Mouse (Mus musculus) frontal cortex, postnatal 10 days (tissue): ENCODE data around the gene Pnpla5.
"Not testable (repeated sequence)": the region's sequence is repeated elsewhere in the genome, so short reads cannot be mapped to it uniquely, and the experiment has no call there.

Experiments
- DNase-seq, 2 experiments: peaks; one replicate each; pipeline ENCODE4 v3.0.0; 2022; ENCODE audit warnings: low spot score in 2 of 2, mixed read lengths in 1 of 2

Gene Pnpla5

DNA sequence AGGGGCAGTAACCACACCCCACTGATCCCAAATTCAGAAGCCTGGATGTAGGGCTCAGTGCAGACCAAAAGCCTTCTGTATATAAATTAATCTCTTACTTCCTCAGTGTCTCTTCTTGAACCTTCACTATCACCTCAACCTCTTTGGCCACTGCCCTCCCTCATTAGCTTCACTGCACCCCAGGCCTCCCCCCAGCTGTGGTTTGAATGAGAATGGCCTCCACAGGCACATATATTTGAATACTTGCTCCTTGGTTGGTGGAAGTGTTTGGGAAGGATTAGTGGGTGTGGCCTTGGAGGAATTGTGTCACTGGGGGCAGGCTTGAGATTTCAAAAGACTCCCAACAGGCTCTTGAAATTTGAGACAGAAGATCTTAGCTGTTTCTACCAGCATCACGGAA is 6.5 kb downstream of the Pnpla5 start:
- DNase-seq: no peak

DNA sequence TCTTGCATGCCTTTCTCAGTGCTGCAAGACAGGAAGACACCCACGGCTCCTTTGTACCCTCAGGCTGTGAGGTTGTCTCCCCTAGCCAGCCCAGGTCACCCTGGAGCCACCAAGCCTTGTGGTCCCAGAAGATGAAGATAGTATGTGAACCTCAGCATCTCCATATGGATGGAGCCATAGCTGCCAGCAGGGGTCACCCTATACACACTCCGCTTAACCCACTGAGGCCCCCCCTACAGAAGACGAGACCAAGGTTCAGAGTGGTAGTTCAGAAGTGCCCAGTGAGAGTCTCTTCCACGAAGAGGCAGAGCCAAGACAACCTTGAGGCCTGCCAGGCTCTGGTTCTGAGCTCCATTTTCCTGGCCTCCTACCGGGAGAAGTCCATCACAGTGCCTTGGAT is 7.2 kb downstream of the Pnpla5 start:
- no peak for DNase-seq

GRCm38 (mm10) chr15:84113873-84114272 is 9.1 kb downstream of the Pnpla5 start:
- DNase-seq: no peak

DNA sequence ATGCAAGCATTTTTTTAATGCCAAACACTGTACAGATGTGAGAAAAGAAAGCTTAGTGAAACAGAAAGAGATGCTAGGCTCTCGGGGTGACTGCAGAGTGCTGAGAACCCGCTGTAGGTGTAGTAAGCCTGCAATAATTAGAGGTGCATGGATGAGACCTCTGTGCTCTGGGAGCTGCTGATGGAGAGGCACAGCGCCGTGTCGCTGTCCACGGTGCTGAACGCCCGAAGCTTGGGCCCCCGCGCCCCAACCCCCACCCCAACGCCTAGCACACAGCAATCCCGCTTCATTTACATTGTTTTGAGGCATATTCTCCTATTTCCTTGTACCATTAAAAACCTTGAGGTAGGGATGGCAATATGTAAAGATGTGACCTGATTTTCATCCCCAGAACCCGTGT is 14.1 kb downstream of the Pnpla5 start:
- DNase-seq: no peak

- DNase-seq: no peak
Observed at GRCm38 (mm10) chr15:84105924-84106500, 17.0 kb downstream of the Pnpla5 start.

DNA sequence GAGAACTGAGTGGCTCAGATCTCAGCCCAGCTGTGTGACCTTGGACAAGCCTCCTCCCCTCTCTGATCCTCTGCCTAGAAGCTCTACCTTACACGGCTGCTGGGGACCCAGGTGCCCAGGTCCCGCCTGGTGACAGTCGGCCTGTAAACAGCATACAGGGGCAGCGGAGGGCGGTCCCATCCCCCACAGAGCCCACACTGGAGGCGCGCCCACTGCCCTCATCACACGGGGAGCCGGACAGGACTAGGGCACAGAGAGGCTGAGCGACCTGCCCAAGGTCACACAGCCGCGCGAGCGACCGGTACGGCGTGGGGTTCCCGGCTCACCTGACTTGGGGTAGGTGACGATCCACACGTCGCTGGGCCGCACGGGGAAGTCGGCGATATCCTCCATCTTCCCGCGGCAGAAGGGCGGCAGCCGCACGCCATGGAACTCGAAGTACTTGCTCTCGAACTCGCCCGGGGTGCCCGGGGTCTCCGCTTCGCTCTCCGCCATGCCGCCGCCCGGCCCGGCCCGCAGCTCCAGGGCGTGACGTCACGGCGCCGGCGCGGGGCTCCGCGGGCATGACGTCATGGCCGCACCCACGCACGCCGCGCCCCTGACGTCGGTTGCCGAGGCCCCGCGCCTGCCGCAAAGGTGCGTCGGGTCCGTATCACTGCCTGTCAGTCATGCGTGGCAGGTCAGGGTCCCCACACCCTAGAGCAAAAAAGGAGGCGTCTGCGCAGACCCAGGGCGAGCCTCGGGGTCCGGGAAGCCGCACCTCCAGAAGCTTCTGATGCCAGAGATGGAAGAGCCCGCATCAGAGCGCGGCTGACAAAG is 17.7 kb downstream of the Pnpla5 start, which contains the start of gene Sult4a1:
Sult4a1 (minus strand) TSS at position 650 of the 819 bp plus-strand sequence.
- peak; percentile 40 to 61 for DNase-seq

GRCm38 (mm10) chr15:84104626-84105025 is 18.3 kb downstream of the Pnpla5 start:
- peak in 1 of 2 experiments; percentile 31 for DNase-seq

DNA sequence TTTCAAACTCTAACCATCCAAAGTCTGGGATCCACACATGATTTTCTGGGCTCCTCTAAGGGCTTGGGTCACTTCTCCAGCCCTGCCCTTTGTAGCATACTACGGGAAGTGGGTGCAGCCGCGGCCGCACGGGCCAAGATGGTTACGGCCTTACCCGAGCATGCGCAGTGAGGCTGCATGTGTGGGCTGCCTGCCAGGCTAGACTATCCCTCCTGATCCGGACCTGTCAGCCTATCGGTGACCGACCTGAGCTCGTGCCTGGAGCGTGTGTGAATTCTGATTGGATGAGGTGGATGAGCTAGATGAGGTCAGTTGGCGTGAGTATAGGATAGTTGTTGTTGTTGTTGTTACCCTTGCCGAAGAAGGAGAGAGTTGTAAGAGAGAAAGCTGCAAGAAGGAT is 25.4 kb downstream of the Pnpla5 start:
- not testable (repeated sequence) for DNase-seq

GRCm38 (mm10) chr15:84096051-84096450 is 26.9 kb downstream of the Pnpla5 start:
- DNase-seq: no peak

DNA sequence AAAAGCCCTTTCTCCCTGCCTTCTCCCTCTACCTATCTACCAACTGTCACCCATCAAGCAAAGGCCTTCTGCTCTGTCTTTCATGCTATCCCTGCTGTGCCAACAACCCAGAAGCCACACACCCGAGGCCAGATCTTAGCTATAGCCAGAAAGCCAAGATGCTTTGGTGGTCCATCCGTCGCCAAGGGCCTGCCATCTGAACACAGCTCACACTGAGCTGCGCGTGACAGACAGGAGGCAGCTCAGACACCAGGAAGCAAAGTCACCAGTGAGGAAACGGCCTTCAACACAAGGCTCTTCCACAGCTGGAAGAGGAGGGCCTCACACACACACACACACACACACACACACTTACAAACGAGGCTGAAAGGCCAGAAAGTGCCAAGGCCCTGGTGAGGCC is 28.1 kb downstream of the Pnpla5 start:
- no peak for DNase-seq

- no peak for DNase-seq
Observed at GRCm38 (mm10) chr15:84086775-84087174, 36.2 kb downstream of the Pnpla5 start.

GRCm38 (mm10) chr15:84086364-84086763 is 36.6 kb downstream of the Pnpla5 start:
- DNase-seq: no peak

DNA sequence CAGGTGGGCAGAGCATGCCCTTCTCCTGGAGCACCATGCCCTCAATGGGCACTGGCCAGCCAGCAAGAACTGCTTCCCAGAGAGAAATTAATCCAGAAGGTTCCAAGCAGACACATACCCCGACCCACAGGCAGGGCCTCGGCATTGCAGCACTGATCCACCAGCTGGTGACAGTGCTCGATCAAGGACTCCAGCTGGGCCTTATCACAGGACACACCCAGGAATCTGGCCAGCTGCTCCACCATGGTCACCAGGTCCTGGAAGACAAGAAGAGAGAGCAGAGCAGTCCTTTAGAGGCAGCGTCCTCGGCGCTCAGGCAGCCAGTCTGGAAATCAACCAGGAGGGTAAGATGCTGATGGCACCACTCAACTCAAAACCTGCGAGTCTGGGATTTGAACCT is 42.9 kb downstream of the Pnpla5 start:
- no peak for DNase-seq

GRCm38 (mm10) chr15:84079519-84079918 is 43.5 kb downstream of the Pnpla5 start:
- DNase-seq: no peak

DNA sequence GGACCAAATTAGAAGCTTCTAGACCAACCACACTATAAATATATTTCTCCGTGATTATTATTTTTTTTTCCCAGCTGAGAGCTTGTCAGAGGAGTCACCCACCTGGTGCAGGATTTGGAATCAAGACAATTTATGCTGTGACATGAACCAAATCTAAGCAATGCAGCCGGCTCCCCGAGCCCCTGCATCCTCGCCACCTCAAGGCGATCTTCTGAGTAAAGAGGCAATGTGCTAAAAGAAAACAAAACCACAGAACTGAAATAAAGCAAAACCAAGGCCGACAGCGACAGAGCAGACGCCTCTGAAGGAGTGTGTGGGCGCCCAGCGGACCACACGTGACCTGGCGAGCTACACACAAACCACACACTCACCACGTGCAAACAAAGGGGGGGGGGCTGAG is 44.3 kb downstream of the Pnpla5 start:
- no peak for DNase-seq

DNA sequence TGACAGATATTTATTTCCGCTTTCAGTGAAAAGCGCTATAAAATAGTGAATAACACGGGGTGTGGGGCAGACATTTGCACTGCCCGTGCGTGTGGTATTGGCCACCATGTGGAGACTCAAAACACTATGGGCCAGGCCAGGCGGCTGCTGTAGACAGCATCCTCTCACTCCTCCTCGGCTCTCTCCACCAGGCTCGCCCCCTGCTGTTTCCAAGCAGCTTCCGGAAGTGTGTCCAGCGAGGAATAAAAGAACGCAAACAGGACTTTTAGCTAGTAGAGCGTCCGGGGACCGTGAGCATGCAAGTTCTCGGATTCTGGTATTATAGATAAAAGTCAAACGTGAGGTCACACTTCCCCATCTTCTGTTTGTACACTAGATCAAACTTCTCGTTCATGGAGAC is 45.8 kb downstream of the Pnpla5 start:
- no peak for DNase-seq

DNA sequence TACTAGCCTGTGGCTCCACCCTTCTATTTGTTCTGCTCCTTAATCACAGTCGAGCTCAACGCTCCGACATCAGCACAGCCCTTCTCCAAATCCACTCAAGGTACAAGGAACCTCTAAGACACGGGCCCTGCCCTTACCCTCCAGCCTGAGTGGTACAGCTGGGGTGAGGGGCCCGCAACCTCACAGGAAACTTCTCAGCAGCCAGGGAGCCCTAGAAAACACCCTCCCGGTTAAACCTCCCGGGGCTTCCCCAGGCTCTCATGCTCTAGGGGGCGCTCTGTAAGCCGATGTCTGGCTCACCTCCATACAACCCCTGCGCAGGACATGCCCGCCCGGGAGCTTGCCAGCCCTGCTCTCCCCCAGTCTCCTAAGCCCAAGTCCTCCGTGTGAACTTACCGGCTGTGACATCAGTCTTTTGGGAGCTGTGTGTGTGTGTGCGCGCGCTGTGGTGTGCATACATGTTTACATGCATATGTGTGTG is 48.2 kb downstream of the Pnpla5 start:
- DNase-seq: no peak

DNA sequence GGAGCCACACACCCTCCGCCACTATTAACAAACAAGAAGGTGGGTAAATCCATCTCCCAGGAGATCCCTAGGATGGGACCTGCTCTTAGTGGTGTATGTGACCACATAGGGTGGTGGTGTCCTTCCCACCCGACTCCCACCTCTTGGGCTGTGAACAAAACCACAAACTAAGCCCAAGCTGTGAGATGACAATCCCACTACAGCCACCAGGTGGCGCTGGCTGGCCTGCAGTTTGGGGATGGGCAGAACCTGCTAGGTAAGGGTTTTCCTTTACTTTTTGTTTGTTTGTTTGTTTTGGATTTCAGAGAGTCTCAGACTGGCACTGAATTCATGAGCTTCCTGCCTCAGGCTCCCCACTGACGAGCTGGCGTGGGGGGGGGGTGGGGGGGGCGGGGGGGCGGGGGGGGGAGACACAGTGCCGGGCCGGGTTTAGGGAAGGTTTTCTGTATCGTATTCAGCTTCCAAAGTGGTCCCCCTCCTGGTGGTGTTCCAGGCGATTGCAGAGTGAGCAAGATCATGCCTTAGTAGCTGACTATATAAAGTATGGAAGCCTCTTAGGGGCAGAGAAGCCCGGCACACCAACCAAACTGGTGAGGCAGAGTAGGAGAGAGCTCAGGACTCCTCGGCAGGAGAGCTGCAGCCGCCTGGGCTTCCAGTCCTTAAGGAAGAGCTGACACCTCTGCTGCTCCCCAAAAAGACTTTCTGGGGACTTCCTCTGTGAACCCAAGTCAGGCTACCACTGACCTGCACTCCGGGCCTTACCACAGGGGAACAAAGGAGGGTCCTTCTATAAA is 48.9 kb downstream of the Pnpla5 start:
- DNase-seq: peak in 1 of 2 experiments; percentile 72

DNA sequence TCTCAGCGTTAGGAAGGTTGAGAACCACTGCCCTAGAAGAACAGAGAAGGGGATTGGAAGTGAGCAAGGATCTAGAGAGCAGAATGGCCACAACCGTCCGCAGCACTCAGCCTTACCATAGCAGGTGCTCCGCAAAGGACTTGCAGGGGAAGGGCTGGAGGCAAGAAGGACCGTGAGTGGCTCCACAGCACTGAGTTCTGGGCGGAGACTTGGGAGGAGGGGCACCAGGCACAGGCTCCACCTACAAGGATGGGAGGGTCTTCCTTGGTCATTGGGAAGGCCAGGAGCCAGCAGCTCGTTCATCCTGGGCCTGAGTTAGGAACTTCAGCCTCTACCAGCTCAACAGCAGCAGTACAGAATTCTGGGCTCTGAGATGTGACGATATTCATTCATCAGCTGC is 49.9 kb downstream of the Pnpla5 start:
- DNase-seq: no peak

DNA sequence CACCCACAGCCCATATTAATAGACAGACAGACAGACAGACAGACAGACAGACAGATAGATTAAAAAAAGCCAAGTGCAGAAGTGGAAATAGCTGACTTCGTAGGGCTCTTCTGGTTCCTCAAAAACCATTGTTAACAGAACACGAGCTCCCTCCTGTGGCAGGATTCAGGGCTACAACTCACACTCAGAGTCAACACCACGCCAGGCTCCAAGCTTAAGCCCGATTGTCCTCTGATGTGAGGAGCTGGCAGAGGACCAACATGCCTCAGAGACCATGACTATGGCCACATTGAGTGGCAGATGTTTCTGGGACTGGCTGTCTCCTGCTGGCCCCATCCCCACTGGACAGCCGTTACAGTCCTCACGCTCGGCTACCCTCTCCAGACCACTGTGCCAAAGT is 50.7 kb downstream of the Pnpla5 start:
- peak; percentile 76 to 84 for DNase-seq

- DNase-seq: no peak
Observed at GRCm38 (mm10) chr15:84070116-84070676, 52.8 kb downstream of the Pnpla5 start.

- no peak for DNase-seq
Observed at GRCm38 (mm10) chr15:84069455-84070050, 53.4 kb downstream of the Pnpla5 start.
